Mouse (Mus musculus): ENCODE measurements around the gene Gpr63. TPM values are rescaled to one million over a fixed set of nuclear protein-coding genes. Genes with fewer than 3 reads are reported as not detected.

The Gpr63 gene
- polyA plus RNA-seq, 1 experiment from 2014 or later = 2.2 TPM

Other genes with a start within 250 kb of the Gpr63 start
- gene Klhl32, start 115.3 kb upstream of the Gpr63 start, polyA plus RNA-seq (2016; fragmentation: Nextera tagmentation; extraction: Ambion mirVana) = 10.9 and 12.5 TPM in 2 replicates
- gene Ndufaf4, start 68.3 kb upstream of the Gpr63 start, polyA plus RNA-seq (2016; fragmentation: Nextera tagmentation; extraction: Ambion mirVana) = 59.3 and 60.8 TPM in 2 replicates

Data from midbrain, embryonic 12.5 days (tissue).